Mouse (Mus musculus) urinary bladder, postnatal 14 days (tissue): ENCODE data around the gene Abca2.
A peak's percentile ranks its signal among the peaks of the same experiment; 100 is the strongest.
"Not testable (repeated sequence)": the region's sequence is repeated elsewhere in the genome, so short reads cannot be mapped to it uniquely, and the experiment has no call there.

ENCODE experiments used
- DNase-seq: peaks from one replicate; pipeline ENCODE4 v3.0.0; 2021; ENCODE audit warnings: low spot score

Abca2 gene

DNA sequence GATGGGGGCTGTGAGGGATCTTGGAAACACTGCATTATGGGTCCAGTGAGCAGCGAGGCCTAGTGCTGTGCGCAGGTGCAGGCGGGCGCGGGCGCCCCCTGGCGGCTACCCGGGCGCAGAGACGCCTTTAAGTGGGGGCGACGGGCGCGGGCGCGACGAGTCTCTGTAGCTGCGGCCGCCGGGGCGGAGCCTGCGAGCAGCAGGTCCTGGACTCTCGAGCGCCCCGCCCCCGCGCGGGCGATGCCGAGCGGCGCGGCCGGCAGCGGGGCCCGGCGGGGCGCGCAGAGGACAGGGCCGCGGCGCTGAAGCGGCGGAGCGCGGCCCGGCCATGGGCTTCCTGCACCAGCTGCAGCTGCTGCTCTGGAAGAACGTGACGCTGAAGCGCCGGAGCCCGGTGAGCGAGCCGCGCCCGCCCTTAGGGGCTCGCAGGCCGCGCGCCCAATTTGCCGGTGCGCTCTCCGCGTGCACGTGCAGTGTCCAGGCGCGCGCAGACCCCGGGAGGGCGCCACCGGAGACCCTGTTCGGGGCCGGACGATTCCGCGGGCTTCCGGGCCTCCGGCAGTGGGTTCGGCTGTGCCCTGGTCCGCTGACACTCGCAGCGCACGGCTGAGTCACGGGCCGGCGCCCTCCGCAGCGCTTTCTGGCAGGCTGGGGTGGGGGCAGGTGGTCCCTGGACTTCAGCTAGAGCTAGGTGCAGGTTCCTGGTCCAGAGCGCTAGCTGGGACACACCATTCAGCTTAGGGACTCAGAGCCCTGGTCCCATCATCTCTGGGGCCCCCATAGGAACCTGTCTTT, at the start of gene Abca2:
TSS of gene Abca2 (plus strand) at position 262 of the 795 bp plus-strand sequence.
- DNase-seq, result peak; percentile 93

DNA sequence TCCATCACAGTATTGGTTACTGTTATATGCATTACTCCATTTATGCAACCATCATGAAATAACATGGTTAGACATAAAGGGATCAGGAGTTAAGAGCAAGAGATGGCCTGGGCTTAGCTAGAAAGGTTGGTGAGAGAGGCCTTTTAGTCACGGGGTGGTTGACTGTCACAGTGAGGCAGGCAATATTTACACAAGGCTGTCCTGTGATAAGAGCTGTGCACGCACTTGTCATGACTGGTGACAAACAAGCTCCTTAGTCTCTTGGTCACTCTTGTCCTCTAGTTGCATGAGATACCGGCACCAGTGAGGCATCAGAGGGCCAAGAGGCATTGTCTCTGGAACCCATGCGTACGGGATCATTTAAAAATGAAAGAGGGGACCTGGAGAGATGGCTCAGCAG, 44.0 kb upstream of the Abca2 start:
- DNase-seq, result no peak

DNA sequence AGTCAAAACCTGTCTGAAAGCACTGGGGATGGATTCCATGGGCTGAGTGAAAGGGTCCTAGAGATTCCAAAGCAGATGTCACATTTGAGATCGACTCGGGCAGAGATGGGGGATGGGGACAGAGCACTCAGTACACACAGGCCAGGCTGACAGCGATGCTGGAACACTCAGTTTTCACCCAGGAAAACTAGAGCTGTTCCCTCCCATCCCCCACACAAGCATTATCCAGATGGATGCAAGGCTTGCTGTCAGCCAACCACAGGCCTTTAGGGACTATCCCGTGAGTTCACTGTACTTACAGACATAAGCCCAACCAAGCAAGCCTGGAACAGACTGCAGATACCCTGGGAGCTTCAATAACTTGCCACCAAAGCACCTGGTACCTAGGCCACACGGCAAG, 37.2 kb upstream of the Abca2 start:
- DNase-seq, result no peak

- peak; percentile 57 for DNase-seq
Observed at GRCm38 (mm10) chr2:25394281-25395221, 34.0 kb upstream of the Abca2 start.

DNA sequence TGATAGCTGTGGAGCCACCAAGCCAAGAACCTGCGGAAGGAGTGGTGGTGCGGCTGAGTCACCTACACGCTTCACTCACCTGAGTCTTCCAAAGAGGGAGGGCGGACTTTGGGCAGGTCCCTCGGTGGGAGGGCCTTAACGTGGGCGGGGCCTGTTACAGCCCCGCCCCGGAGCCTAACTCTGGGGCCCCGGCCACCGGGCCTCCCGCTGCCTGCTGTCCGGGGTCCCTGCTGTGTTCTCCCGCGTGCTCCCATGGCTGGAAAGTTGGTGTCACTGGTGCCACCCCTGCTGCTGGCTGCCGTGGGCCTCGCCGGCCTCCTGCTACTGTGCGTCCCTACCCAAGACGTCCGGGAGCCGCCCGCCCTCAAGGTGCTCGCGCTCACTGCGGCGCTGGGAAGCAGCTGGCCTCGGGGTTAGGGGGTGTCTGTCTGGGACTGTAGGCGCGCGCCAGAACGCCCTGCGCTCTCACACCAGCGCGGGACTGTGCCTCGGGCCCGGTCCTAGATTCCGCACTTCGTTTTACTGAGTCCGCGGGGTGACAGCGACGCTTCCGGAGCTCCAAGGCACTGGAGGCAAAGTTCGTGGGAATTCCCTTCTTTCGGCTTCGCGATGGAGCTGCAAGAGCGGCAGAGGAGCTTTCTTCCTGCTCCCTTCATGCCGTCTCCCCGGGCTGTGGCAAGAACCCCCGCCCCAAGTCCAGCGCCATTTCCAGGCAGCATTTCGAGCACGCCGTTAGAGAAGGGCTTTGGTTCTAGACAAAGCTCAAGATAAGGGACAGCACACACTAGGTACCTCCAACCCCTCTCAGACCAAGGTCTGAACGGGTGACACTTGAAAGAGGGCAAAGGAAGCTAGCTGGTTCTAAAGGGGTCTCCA, 32.5 kb upstream of the Abca2 start, which contains the start of gene Entpd2:
TSS of gene Entpd2 (plus strand) at position 154 of the 876 bp plus-strand sequence.
- DNase-seq, result peak; percentile 68

DNA sequence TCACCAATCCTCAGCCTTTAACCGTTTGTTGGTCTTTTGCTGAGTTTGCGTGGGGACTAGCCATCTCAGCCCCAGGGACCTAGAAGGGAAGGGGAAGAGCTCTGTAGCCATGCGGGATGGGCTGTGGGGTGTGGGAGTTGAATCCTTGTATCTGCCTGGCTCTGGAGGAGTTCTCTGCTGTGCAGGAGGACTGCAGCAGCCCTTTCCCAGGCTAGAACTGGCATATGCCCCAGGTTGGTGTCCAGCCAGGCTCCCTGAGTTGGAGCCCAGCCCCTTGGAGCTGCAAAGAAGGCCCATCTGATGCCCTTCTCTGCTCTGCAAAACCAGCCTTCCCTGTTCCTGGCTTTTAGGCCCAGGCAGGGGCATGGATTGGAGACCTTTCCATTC, 31.9 kb upstream of the Abca2 start:
- DNase-seq, result no peak

- no peak for DNase-seq
Observed at GRCm38 (mm10) chr2:25397010-25397409, 31.5 kb upstream of the Abca2 start.

DNA sequence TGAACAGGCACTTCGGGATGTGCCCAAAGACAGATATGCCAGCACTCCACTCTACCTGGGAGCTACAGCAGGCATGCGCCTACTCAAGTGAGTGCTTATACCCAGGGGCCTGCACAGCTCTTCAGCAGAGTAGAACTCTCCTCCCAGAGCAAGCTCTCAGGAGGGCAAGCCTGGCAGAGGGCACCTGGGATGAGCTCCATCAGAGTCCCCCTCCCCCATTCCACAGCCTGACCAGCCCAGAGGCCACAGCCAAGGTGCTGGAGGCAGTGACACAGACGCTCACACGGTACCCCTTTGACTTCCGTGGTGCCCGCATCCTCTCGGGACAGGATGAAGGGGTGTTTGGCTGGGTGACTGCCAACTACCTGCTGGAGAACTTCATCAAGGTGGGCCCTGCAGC, 30.4 kb upstream of the Abca2 start:
- no peak for DNase-seq

GRCm38 (mm10) chr2:25399051-25399450, 29.5 kb upstream of the Abca2 start, which contains the start of gene Npdc1:
Gene Npdc1, plus strand, starts transcription at chr2:25399351.
- DNase-seq, result no peak

- no peak for DNase-seq
Observed at GRCm38 (mm10) chr2:25400291-25400690, 28.2 kb upstream of the Abca2 start.

- peak; percentile 73 for DNase-seq
Observed at GRCm38 (mm10) chr2:25400764-25401163, 27.7 kb upstream of the Abca2 start.

GRCm38 (mm10) chr2:25402377-25402971, 26.0 kb upstream of the Abca2 start:
- peak; percentile 90 for DNase-seq

- DNase-seq, result peak; percentile 74
Observed at GRCm38 (mm10) chr2:25402972-25403601, 25.4 kb upstream of the Abca2 start.

DNA sequence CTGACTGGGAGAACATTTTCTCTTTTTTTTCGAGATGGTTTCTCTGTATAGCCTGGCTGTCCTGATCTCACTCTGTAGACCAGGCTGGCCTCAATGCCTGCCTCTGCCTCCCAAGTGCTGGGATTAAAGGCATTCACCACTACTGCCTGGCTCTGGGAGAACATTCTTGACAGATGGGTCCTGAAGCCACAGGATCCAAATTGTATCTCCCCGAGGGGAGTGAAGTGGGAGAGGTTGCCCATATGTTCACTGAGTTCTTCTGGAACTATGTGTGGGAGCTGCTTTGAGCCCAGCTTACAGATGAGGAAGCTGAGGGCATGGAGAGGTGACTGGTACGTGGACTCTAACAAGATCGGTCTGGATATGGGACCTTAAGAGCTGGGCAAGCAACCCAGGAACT, 24.5 kb upstream of the Abca2 start:
- DNase-seq, result no peak

- DNase-seq, result no peak
Observed at GRCm38 (mm10) chr2:25408908-25409307, 19.6 kb upstream of the Abca2 start.

- not testable (repeated sequence) for DNase-seq
Observed at GRCm38 (mm10) chr2:25413436-25413835, 15.1 kb upstream of the Abca2 start.

DNA sequence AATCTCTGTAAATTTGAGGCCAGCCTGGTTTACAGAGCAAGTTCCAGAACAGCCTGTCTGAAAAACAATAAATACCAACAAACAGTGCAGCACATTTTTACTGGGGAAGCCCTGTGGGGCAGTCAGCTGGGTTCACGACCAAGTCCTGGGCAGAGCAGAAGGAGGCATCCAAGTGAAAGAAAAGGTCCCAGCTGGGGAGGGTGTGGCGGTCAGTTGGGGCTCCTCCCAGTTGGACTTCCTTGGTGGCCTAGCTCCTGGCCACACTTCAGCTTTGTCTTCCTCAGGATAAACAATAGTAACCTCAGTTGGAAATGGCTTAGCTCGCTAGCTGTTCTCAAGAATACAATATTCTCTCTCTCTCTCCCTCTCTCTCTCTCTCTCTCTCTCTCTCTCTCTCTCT, 11.1 kb upstream of the Abca2 start:
- no peak for DNase-seq

- peak; percentile 37 for DNase-seq
Observed at GRCm38 (mm10) chr2:25421896-25422295, 6.6 kb upstream of the Abca2 start.

DNA sequence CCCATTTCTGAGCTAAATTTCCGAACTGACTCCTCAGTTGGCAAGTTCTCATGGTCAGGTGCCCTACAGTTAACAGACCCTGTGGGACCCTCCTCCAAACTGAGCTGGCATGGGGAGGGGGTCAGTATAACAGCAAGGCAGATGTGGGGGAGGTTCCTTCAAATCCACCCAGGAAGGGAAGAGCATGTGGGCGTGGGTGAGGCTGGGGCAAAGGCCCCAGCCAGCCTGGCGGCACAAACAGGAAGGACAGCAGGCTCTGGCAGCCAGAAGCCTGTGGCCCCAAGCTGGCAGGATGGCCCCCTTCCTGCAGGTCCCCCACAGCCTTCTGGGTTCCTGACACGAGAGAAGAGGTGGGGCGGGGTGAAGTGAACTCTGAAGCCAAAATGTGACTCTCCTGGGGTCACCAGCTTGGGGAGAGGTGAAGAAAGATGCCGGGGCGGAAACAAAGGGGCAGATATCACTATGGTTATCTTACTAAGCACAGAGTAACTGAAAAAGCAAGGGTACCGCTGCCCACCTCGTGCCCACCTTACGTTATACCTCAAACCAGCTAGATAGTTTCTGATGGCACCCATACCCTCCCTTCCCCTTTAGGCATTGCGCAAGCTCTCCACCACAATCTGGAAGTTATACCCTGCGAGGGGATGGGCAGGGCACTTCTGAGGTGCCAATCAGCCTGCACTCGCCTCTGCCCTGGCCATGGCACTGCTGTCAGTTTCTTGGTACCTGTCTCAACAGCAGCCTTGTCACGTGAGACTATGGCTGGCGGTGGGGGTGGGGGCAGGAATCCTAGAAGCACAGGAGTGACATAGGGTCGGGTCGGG, 5.7 kb upstream of the Abca2 start, which contains the start of gene Fut7:
TSS of gene Fut7 (plus strand) at position 681 of the 824 bp plus-strand sequence.
- DNase-seq, result no peak

GRCm38 (mm10) chr2:25423626-25424025, 4.9 kb upstream of the Abca2 start:
- DNase-seq, result no peak
